Mouse (Mus musculus) c-Kit-positive CD71-negative TER-119-negative erythroid progenitor cells, embryonic 14.5 days (primary cell): Measurements from ENCODE around the gene Aox1.

Experiments used
- DNase-seq: peaks from one replicate; pipeline ENCODE4 v3.0.0-alpha.2; 2013; ENCODE audit warnings: low read depth

Gene Aox1

DNA sequence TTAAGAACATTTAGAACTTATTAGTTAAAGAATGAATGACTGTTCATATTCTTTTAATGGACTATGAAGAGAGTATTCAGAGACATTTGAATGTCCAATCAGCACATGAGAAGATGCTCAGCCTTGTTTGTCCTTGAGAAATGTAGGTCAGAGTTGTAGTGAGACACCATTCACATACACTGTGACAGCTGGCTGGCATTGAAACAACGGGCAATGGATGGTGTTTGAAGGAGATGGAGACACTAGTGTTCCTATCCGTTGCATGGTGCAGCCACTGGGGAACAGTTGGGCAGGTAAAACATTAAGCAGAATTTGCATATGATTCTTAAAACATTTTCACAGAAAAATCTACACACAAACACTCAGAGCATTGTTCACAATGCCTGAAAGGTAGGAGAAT lies 77.3 kb downstream of the Aox1 start:
- no peak for DNase-seq

DNA sequence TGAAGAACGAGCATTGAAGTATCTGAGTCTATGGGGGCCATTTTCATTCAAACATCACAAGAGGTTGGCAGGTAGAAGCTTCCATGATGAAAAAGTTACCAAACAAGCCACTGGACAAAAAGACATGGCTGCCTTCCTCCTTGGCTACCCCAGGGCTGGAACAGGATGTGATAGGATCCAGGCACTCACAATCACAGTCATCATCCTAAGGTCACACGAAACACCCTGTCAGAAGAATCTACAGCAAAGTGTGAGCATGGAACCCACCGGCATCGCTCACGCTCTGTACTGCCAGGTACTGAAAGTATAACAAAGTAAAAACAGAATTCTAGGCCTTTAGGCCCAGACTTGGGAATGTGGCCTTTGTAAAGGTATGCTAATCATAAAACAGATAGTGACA lies 80.5 kb downstream of the Aox1 start:
- no peak for DNase-seq

DNA sequence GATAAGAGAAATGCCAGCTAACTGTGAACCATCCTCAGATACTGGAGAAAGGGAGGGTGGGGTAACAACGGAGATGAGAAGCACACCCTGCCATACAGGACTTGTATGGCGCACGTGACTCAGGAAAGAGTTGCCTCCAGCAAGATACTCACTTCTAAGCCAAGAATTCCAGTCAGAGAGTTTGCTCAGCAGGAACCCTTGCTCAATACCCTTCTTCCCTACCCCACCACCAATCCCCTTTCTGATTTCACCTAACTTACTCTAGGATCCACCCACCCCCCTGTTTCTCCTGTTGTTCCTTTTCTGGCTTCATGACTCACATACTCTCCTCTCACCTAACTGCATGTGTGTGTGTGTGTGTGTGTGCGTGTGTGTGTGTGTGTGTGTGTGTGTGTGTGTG lies 81.6 kb downstream of the Aox1 start:
- no peak for DNase-seq

DNA sequence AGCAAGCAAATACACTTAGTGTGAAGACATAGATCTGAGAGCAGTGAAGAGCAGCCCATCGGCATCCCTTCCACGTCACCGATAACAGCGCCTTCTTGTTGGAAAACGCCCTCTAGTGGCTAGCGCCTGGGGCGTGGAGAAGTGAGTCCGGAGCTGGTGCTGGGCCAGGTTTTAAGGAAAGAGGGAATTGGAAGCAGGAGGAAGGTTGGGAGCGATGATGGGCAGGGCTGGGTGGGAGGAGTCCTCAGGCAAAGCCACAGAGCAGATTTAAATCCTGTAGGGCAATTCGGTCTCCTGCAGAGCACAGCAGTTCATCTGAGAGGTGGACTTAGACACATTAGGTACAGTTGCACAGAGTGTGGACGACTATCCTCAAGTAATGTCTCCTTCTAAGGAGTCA lies 83.1 kb downstream of the Aox1 start, which contains the start of gene Aox3:
Gene Aox3, plus strand, starts transcription at position 251 of the 400 bp plus-strand sequence.
- DNase-seq, result peak; percentile 18

DNA sequence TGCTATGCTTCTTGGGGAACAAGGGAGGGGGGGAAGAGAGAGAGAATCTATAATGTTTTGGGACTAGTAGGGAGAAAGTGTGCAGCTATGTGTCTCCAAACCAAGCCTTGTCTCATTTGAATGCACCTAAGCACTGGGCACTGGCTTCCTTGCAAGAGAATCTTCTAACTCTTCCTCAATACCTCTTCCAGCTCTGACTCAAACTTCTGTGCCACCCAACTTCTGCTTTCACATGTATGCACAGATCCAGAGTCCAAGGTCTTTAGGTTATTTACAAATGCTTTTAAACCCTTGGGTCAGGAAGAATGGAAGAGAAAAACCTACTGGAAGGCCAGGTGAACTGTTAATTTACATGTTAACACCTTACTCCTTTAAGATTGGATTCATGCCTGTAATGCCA lies 83.7 kb downstream of the Aox1 start:
- DNase-seq, result no peak

DNA sequence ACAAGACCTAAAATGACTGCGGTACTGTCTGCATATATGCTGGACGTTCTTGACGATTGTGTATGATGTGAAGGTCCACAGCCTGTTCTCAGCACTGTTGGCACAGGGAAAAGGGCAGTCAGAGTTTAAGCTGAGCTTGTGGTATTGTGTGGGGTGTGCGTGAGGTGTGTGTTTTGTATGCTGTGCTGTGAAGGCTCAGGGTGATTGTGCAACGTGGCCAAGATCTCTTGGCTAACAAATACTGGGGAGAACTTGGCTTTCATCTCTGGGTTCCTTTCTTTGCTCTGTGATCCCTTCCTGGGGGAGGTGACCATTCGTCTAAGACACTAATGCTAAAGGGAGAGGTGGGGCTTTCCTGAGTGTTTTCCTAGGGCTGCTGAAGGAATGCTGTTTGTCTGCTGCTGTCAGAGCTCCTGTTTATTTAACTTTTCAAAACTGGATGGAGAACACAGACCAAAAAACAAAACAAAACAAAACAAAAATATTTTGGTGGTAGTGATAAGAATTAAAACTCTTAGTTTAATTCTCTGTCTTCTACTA lies 84.4 kb downstream of the Aox1 start:
- no peak for DNase-seq

DNA sequence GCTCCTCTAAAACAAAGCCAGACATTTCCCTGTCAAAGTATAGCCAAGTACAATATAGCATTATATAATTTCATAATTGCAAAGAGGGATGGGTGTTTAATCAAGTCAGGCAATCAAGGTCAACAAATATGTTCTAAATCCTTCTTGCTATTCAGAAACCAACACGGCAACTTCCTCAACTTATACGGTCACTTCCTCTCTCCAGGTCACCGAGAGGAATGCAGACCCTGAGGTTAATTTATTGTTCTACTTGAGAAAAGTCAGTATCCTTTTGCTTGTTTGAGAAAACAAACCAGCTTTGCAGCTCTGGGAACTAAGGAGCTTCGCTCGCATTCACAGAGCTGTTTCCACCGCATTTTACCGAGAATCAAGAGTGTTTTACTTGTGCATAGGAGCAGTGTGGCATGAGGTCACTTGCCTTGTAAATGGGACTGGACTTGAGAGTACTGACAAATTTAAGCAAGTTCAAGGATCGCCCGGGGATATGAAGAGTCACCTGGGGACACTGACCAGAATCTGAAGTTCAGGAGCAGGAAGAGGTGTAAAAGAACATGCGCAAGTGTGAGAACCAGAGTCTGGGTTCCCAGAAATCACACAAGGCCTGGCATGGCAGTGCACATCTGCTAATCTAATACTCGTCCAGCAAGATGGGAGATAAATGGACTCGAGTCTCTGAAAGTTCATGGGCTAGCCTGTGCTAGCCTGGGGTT lies 85.1 kb downstream of the Aox1 start:
- DNase-seq, result no peak

DNA sequence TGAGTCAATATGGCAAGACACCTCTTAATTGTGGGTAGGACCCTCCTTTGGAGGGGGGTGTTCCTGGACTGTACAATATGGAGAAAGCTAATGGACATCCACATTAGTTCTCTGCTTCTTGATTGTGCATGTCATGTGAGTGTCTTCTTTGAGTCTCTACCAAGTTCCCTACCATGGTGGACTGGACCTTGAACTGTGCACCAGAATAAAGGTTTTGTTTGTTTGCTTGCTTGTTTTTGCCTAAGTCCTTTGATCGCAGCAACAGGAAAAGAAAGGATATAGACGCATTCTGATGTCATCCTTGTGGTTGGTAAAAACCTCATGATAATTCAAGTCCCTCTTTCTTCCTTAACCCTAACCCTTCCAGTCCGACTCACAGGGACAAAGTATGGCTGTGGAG lies 88.5 kb downstream of the Aox1 start:
- no peak for DNase-seq

DNA sequence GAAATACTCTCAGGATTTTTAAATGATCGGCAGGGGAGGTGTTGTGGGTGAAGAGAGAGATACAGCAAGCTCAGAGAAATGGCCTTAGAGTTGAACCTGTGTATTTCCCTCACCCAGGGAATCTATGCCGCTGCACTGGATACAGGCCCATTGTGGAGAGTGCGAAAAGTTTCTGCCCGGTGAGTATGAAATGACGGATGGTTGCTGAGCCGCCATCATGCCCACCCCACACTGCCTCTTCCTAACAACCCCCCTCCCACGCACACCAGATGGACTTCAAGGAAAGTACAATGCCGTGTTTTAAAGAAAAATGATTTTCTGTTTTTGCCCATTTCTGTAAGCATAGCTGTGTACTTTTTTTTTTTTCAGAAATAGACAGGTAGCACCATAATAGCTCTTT lies 95.2 kb downstream of the Aox1 start:
- no peak for DNase-seq

DNA sequence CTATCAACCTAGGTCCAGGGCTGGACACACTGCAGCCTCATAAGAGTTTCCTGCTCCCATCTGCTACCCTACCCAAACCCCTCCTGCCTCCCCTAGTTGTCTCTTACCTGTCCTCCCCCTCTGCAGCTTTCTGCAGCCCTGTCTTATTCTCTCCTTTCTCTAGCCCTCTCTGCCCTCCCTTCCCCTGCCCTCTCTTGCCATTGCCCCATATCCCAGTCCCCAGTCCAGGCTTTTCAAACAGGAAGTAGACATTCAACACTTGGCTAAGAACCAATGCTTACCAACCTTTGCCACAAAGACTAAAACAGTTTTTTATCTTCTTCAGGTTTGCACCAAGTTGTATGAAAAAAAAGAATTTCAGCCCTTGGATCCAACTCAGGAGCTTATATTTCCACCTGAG lies 108.2 kb downstream of the Aox1 start:
- DNase-seq, result no peak

DNA sequence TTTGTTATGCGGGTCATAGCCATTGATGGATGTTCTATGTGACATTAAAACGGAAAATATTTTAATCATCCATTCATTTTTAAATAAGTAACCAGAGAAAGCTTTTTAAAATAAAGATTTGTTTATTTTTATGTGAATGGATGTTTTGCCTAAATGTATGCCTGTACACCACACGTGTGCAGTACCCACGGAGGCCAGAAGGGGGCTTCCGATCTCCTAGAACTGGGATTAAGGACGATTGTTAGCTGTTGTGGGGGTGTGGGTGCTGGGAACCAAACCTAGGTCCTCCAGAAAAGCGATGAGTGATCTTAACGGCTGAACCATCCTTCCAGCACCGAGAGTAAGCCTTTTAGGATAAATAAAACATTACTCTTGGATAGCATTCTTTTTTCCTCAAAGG lies 109.3 kb downstream of the Aox1 start:
- DNase-seq, result no peak

DNA sequence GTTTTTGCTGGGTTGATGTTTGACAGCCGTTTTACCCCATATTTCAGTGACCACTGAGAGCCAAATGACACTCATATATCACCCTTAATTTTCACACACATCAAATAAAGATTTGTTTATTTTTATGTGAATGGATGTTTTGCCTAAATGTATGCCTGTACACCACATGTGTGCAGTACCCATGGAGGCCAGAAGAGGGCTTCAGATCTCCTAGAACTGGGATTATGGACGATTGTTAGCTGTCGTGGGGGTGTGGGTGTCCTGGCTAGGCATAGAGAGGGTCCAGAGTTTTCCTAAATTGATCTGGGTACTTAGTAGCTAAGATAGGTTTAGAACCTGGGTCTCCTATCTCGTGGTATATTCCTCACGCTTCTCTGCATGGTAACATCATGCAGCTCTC lies 110.9 kb downstream of the Aox1 start:
- no peak for DNase-seq

DNA sequence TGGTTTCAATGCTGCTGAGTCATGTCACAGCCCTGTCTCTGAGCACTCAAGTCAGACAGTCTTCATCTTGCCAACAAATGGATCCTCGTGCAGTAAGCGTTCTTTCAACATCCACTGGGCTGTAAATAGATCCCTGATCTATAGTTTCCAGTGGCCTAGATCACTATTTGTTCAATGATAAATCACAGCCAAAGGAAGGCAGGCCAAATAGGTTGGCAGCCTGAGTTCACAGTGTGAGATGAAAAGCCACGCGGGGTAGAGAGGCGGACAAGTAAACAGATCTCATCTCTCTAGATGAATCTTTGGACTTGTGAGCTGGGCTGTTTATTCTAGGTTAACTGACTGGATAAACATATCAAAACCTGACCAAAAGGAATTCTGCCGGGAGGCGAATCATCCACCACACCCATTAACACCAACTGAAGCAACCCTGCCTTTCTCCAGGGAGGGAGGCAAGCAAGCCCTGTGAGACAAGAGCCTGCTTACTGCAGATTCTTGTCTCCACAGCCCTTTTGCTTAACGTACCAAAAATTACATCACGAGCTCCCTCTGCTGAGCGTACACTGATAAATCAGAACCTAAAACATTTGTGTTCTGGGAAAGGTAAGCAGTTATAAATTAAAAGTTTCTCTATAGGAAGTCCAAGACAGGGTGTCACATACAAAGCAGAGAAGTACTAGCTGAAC lies 114.8 kb downstream of the Aox1 start:
- DNase-seq, result no peak

DNA sequence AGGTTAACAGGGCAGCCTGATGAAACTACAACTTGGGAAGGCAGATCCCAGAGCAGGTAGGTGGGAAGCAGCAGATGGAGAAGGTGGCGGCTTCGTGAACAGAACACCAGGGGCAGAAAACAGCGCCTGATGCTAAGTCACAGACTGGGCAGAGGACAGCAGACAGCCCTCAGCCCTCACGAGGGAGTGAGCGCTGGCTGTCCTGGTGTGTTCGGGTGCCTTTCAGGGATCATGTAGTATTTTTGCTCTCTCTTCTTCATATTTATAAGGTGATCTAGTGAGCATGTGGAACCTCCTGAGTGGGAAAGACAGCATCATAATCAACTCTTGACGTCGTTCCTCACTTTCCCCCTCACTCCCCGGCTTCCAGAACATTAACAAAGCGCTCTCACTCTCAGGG lies 116.3 kb downstream of the Aox1 start:
- DNase-seq, result no peak

DNA sequence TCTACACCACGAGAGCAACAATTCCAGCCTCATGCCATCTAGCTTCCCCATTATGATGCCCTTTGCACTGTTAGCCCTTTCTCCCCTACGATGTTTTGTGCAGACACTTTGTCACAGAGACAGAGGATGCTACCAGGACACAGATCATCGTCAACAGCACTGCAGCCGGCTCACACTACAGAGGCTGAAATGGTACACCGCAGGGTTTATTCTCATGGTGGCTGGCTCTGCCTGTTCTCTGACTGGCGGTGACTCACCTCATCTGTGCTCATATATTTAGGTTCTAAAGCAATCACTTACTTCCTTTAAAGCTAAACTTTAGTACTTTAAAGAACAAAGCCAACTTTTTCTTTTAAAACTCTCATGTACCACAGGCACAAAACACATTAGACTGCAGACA lies 118.0 kb downstream of the Aox1 start:
- no peak for DNase-seq

DNA sequence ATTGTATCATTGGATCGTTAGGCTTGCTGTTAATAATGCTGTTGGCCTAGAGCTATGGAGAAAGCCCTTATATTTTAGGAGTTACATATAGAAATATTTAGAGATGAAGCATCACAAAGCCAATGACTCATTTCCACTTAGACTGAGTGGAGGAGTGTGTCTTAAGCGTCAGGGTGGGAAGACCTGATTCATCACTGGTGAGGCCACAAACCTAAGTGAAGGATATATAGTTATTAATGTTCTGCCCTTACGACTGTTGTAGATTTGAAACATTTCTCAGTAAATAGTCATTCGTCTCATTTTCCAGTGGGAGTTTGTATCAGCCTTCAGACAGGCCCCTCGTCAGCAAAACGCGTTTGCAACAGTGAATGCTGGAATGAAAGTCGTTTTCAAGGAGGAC lies 122.5 kb downstream of the Aox1 start:
- DNase-seq, result no peak
